Comparison of ENCODE assay signal across 14 mouse cellular contexts in the genomic region with DNA sequence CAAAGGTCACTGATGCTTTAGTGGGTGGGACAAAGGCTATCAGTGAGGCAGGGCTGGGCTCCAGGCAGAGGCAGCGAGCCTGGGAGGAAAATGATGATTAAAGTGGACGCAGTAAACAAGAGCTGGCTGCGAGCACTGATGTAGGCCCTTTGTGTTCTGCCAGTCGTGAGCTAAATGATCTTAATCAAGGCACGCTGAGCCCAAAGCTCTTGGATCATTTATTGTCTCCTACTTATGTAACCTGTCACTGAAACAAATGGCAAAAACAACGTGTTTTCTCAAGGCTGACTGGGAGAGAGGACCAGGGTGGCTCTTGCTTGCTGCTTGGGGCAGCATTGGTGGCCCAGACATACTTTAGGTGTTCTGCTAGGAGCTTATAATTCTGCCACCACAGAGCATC.
DNase-seq lines count a peak whose midpoint lies in the region.
"Had no signal": no experiment of that assay in that cellular context is flagged by ENCODE, and none has a peak within 500 bp of the region (broad histone marks: within the 10 kb centered on the region; RNA-seq: fewer than 3 reads in every experiment).

No protein-coding gene starts in this region.

- intact Hi-C loops in heart, postnatal 25 days (cut with DNase I), result no loop called here
- intact Hi-C loops in heart, postnatal 14 days (cut with DNase I), result no loop called here

- DNase-seq in adrenal gland, adult 8-10 months, result peak; percentile 9
- no peak for DNase-seq in adrenal gland, postnatal 36 days
- DNase-seq in heart, adult 11 months, result peak; percentile 7
- DNase-seq in heart, postnatal 25 days (ENCODE audit: low spot score), result no peak
- DNase-seq in Muller cell, postnatal 12 days (ENCODE audit: inconsistent ontology term), result peak; percentile 34
- peak; percentile 66 for DNase-seq in retina, postnatal 1 day
- no peak for DNase-seq in heart, postnatal 14 days
- DNase-seq: adrenal gland, adult 2 months; cerebellum, adult 18-20 months; cerebellum, adult 9-11 months; cerebellum, postnatal 36 days; gastrocnemius, postnatal 36 days; heart, adult 18-20 months; heart, postnatal 10 days had no signal

Comparison
In these comparisons a context has a peak if more than half of its experiments do, and no peak if none do; other contexts are left out.
1. DNase-seq: peak in adrenal gland, adult 8-10 months (single experiment), heart, adult 11 months (single experiment), Muller cell, postnatal 12 days (single experiment) and retina, postnatal 1 day (single experiment); none in adrenal gland, postnatal 36 days (0 of 2), heart, postnatal 25 days (single experiment) and heart, postnatal 14 days (0 of 2).